Mouse (Mus musculus) fibroblast of lung, adult 2 months (primary cell): ENCODE results near the gene Foxs1.

Experiments used
- DNase-seq: peaks from one replicate; pipeline ENCODE4 v3.0.0-alpha.2; 2011; ENCODE audit warnings: low read depth

Gene Foxs1

GRCm38 (mm10) chr2:152903586-152903985 lies 29.4 kb downstream of the Foxs1 start:
- DNase-seq, result peak; percentile 37

DNA sequence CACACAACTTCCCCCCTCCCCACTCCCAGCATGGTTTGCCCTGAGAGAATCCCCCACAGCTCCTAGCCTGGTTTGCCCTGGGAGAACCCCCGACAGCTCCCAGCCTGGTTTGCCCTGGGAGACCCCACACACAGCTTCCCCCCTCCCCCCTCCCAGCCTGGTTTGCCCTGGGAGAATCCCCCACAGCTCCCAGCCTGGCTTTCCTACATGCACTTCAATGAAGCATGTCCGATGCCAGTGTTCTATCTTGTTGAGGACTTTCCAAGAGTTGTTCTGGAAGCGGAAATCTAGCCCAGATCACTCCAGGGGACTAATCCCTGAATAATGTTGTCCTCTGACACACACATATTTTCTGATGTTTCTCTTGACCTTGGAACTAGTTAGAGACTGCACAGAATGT lies 30.4 kb downstream of the Foxs1 start:
- DNase-seq, result no peak

DNA sequence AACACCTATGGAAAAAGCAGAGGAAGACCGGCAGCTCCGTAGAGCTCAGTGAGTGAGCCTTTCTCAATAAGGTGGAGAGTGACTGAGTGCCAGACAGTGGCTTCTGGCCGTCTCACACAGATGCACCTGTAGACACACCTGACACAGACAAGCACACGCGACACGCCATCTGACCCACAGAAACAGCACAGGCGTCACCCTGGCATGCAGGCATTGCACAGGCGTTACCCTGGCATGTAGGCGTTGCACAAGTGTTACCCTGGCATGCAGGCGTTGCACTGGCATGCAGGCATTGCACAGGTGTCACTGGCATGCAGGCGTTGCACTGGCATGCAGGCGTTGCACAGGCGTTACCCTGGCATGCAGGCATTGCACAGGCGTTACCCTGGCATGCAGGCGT lies 31.7 kb downstream of the Foxs1 start:
- no peak for DNase-seq

- DNase-seq, result no peak
Observed at GRCm38 (mm10) chr2:152899011-152899410, 34.0 kb downstream of the Foxs1 start.

DNA sequence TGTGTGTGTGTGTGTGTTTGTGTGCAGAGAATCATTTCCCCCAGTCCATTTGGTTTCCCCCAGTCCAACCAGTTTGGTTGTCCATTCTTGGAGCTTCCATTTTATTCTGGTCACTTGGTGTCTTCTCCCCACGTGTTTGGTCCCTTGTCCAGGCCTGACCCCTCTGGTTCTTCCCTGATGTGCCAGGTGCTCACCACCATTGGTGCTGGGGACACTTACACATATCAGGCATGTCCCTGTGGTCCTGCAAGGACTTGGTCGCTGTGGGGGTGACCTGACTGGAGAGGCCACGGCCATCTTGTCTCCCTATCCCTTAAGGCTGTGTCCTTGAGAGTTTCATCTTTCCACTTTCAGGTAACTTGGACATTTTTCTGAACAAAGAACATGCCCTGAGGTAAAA lies 36.1 kb downstream of the Foxs1 start:
- no peak for DNase-seq

DNA sequence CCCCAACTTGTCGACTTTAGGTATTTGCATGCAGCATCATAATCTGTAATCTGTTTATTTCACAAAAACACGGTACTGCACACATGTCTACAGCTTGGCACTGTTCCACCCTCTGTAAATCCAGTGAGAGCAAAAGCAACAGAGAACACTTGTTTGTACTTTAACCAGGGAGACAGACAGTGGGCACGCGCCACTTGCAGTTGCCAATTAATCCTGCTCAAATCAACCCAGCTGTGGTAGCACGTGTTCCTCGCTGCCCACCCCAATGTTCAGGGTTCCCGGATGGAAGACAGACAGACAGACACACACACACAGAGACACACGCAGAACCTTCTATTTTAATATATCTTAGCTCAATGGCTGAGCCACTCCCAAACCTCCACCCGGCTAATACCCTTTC lies 37.2 kb downstream of the Foxs1 start:
- DNase-seq, result no peak

GRCm38 (mm10) chr2:152888774-152889173 lies 44.2 kb downstream of the Foxs1 start:
- no peak for DNase-seq

DNA sequence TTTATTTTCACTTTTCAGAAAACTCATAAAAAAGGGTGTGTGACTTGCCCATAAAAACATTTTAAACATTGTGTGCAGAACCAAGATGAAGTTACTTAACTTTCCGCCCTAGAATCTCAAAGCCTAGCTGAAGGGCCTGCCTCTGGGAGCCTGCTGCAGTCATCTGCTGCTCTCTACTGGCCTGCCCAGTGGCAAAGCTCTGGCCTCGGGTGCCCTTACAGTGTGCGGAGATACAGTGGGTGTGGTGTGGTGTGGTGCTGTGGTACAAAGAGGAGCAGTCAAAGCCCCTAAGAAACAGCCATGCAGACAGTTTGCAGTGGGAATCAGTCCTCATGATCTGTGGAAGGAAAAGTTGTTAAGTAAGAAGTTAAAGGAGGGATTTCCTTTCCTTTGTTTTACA lies 45.8 kb downstream of the Foxs1 start:
- DNase-seq, result no peak

- no peak for DNase-seq
Observed at GRCm38 (mm10) chr2:152884101-152884645, 48.8 kb downstream of the Foxs1 start.
